Mouse (Mus musculus) intestine, postnatal 0 days (tissue): ENCODE data around the gene Adarb1. TPM values are rescaled to one million over a fixed set of nuclear protein-coding genes. Genes with fewer than 3 reads are reported as not detected.
A peak's percentile ranks its signal among the peaks of the same experiment; 100 is the strongest.

Source experiments
- ATAC-seq: fragments of 200-750 bp; cut with Nextera tagmentation; 2 replicates; pipeline ENCODE4 v1.8.0; 2017; ENCODE audit warnings: mild to moderate bottlenecking, moderate TSS enrichment, moderate library complexity
- H3K27ac ChIP-seq: fragments of 300-500 bp; sonication (generic); 2 replicates; pipeline ENCODE4 v1.5.1; 2014; ENCODE audit warnings: mild to moderate bottlenecking, low read depth, low read length, moderate library complexity
- H3K27me3 ChIP-seq: fragments of 300-500 bp; sonication (generic); replicated peaks from 2 replicates; pipeline ENCODE4 v1.6.1; 2014; ENCODE audit warnings: low read length, mixed read lengths; ENCODE audit not compliant: control insufficient read depth, insufficient read depth
- H3K36me3 ChIP-seq: fragments of 300-500 bp; sonication (generic); 2 replicates; pipeline ENCODE4 v1.6.1; 2014; ENCODE audit warnings: mild to moderate bottlenecking, moderate library complexity; ENCODE audit not compliant: control insufficient read depth, insufficient read depth
- H3K4me1 ChIP-seq: fragments of 300-500 bp; sonication (generic); replicated peaks from 2 replicates; pipeline ENCODE4 v1.6.1; 2014; ENCODE audit warnings: antibody characterized with exemption, low read length, mixed read lengths; ENCODE audit not compliant: control insufficient read depth, insufficient read depth
- H3K4me2 ChIP-seq: fragments of 300-500 bp; sonication (generic); replicated peaks from 2 replicates; pipeline ENCODE4 v1.6.1; 2014; ENCODE audit warnings: low read depth, mild to moderate bottlenecking, moderate library complexity
- H3K4me3 ChIP-seq: fragments of 300-500 bp; sonication (generic); 2 replicates; pipeline ENCODE4 v1.5.1; 2014; ENCODE audit warnings: low read depth, low read length
- H3K9ac ChIP-seq: fragments of 300-500 bp; sonication (generic); 2 replicates; pipeline ENCODE4 v1.6.1; 2014; ENCODE audit warnings: mild to moderate bottlenecking, low read depth, low read length
- H3K9me3 ChIP-seq: fragments of 300-500 bp; sonication (generic); 2 replicates; pipeline ENCODE4 v1.6.1; 2016; ENCODE audit warnings: mixed run types; ENCODE audit not compliant: control insufficient read depth
- CTCF ChIP-seq: sonication (generic); IDR thresholded peaks from 2 replicates; pipeline ENCODE4 v1.5.1; 2016; ENCODE audit warnings: low read depth, mild to moderate bottlenecking, control low read depth, antibody characterized with exemption, moderate library complexity
- WGBS: fragments of 180-500 bp; shearing (Covaris S2); extraction: QIAGEN DNeasy Blood & Tissue Kit; methylation state at CpG from one replicate; pipeline ENCODE4 v1.1.7; 2014; 5-methylcytosine and 5-hydroxymethylcytosine counted together
- polyA plus RNA-seq: library from polyadenylated mRNA; unstranded; fragments of >200 nt; fragmentation: Nextera tagmentation; extraction: Ambion mirVana; gene quantifications from 2 replicates; pipeline ENCODE4 v1.2.1, GENCODE M21; 2015

The Adarb1 gene
- polyA plus RNA-seq, 1 experiment from 2014 or later: 1.5 TPM

DNA sequence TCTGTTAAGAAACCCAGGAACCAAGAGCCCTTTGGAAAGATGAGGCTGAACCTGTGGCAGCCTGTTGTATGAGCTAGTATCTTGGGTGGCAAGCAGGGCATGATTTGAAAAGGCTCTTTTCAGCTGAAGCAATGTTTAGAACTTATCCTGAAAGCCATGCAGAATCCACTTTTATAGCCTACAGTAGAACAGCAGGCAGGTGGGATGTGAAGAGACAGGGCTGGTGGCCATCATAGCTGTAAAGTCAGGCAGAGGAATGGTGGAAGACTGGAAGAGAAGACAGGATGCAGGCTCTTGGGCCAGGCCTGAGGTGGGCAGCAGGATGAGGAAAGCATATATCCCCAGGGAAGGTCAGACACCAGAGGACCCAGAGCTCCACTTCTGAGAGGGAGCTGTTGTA, 76.4 kb downstream of the Adarb1 start:
- Histone ChIP-seq H3K9ac (no peak overlapping the region), H3K36me3 (no peaks in the 10 kb centered on the region), H3K4me1 (no peaks in the 10 kb centered on the region), H3K9me3 (no peaks in the 10 kb centered on the region), H3K4me2 (no peak overlapping the region), H3K4me3 (no peak overlapping the region), H3K27me3 (0 out of 2 replicates have a peak, but pooled peaks cover 3% of the 10 kb centered on the region), H3K27ac (no peak overlapping the region)
- ATAC-seq: no peak
- no peak for TF ChIP-seq CTCF

DNA sequence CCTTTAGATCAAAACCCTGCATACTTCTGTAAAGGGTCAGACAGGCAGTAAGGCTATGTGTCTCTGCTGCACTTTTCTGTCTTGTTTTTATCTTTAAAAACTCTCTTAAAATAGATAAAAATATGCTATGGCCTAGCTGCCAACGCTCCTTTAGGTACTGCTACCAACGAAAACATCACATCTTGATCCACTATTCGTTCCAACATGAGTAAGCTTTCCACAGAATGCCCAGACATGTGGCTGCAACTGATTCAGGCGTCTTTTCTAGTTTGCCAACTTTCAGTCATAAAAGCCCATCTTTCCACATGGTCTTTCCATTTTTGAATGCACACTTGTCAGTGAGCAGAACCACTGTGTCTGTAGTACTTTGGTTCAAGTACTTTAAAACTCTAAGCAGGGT, 77.0 kb downstream of the Adarb1 start:
- H3K9me3 ChIP-seq: no peaks in the 10 kb centered on the region
- WGBS: 84% methylated on average over 4 of the region's 4 CpGs
- TF ChIP-seq CTCF: no peak

DNA sequence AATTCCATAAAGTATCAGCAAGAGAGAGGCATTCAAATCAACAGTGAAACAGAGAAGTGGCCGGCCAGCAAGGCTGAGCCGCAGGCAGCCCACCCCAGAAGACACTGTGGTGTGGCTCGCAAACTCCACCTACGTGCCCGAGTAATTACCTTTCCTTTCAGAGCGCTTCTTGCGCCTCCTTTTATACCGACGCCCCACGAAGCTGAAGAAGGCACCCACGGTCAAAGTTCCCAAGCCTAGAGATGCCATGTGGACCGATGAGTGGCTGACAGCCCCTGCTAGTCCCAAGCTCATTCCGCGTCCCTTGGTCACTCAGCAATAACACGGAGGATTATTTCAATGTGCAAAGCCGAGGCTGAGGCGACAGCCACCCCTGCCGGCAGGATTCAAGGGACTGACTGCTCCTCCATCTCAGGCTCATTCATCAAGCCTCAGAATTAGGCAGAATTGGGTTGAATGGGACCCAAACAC, 78.2 kb downstream of the Adarb1 start:
- no peak for ATAC-seq
- Histone ChIP-seq H3K4me1 (no peaks in the 10 kb centered on the region), H3K9ac (no peak overlapping the region), H3K27ac (no peak overlapping the region), H3K4me3 (no peak overlapping the region; the same call in 1 of the 2 replicates), H3K9me3 (no peaks in the 10 kb centered on the region), H3K36me3 (no peaks in the 10 kb centered on the region), H3K4me2 (peak overlapping the region; percentile 39), H3K27me3 (0 out of 2 replicates have a peak, but pooled peaks cover 3% of the 10 kb centered on the region)
- 28% methylated on average over 18 of the region's 18 CpGs for WGBS
- TF ChIP-seq CTCF: peak; percentile 70

More for the DNA sequence above, 77.0 kb downstream of the Adarb1 start:
- no peak overlapping the region for H3K27ac ChIP-seq
- H3K27me3 ChIP-seq: 0 out of 2 replicates have a peak, but pooled peaks cover 3% of the 10 kb centered on the region
- H3K36me3 ChIP-seq: no peaks in the 10 kb centered on the region
- no peaks in the 10 kb centered on the region for H3K4me1 ChIP-seq
- H3K4me2 ChIP-seq: no peak overlapping the region
- ATAC-seq: no peak
- H3K4me3 ChIP-seq: no peak overlapping the region
- no peak overlapping the region for H3K9ac ChIP-seq

DNA sequence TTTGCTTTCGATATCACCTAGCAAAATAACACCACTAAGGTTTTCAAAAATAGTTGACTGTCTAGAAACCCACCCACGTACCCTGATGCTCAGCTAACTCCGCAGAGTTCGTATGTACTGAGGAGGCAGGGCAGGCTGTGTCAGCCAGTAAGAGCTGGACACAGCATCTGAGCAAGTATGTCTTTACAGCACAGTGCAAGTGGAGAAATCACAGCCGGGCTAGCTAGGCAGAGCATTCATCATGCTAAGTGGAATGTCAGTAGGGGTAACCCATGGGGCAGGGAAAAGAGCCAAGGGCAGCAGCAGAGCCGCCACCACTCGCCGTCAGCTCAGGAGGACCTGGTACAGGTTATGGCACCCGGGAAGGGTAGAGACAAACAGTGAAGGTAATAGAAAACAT, 84.6 kb downstream of the Adarb1 start:
- TF ChIP-seq CTCF: no peak
- Histone ChIP-seq H3K4me2 (no peak overlapping the region), H3K4me1 (no peaks in the 10 kb centered on the region), H3K27ac (no peak overlapping the region), H3K9me3 (no peaks in the 10 kb centered on the region), H3K4me3 (no peak overlapping the region), H3K9ac (no peak overlapping the region), H3K27me3 (no peaks in the 10 kb centered on the region), H3K36me3 (no peaks in the 10 kb centered on the region)
- no peak for ATAC-seq
- 61% methylated on average over 9 of the region's 9 CpGs for WGBS

DNA sequence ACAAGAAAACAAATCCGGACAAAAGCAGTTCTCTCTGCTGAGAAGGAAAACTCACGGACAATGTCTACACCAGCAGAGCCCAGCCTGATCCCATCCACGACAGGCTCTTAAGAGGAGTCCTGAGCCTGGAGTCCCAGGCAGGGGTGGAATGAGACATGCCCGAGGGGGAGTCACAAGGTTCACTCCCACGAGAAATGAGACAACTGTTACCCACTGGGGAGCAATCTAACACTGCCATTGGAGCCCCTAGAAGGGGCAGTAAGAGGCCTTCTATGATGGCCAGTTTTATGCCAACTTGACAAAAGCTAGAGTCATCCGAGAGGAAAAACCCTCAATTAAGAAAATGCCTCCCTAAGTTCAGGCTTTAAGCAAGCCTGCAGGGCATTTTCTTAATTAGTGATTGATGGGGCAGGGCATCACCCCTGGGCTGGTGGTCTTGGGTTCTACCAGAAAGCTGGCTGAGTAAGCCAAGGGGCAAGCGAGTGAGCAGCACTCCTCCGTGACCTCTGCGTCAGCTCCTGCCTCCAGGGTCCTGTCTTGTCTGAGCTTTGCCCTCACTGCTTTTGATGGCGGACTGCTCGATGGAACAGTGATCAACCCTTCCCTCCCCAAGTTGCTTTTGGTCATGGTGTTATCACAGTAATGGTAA, 88.5 kb downstream of the Adarb1 start:
- no peak for ATAC-seq
- Histone ChIP-seq H3K4me3 (no peak overlapping the region), H3K36me3 (no peaks in the 10 kb centered on the region), H3K27me3 (no peaks in the 10 kb centered on the region), H3K9ac (no peak overlapping the region), H3K4me1 (no peaks in the 10 kb centered on the region), H3K4me2 (no peak overlapping the region), H3K9me3 (no peaks in the 10 kb centered on the region), H3K27ac (no peak overlapping the region)
- 76% methylated on average over 11 of the region's 11 CpGs for WGBS
- TF ChIP-seq CTCF: no peak

DNA sequence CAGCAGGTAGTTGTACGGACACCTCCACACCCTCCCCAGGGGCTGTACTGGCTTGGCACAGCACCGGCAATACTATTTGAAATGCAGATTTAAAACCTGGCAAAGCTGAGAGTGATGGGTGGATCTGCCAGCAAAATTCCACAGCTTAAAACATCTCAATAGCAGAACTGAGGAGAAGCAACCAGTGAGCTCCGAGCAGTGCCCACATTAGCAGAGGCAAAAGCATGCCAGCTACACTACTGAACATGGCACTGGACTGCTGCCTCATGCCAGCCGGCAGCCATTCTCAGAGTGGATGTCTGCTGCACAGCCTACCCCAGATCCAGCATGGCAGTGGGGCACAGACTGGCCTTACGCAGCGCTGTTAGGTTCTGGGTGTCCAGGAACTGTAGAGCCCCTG, 93.4 kb downstream of the Adarb1 start:
- Histone ChIP-seq H3K4me1 (no peaks in the 10 kb centered on the region), H3K27me3 (no peaks in the 10 kb centered on the region), H3K9ac (no peak overlapping the region), H3K9me3 (no peaks in the 10 kb centered on the region), H3K27ac (no peak overlapping the region), H3K4me2 (no peak overlapping the region), H3K36me3 (no peaks in the 10 kb centered on the region), H3K4me3 (no peak overlapping the region)
- no peak for TF ChIP-seq CTCF
- 90% methylated on average over 6 of the region's 6 CpGs for WGBS
- no peak for ATAC-seq
